Mouse (Mus musculus) skeletal muscle tissue, postnatal 0 days (tissue): ENCODE results near the gene Pax2. TPM values are rescaled to one million over a fixed set of nuclear protein-coding genes. Genes with fewer than 3 reads are reported as not detected.

Experiments
- microRNA-seq, 2 experiments: library from miRNA; unstranded; fragments of <30 nt; microRNA quantifications; one replicate each; pipeline ENCODE4; 2016
- polyA plus RNA-seq: library from polyadenylated mRNA; unstranded; fragments of >200 nt; fragmentation: Nextera tagmentation; extraction: Ambion mirVana; gene quantifications from 2 replicates; pipeline ENCODE4 v1.2.1, GENCODE M21; 2015

The Pax2 gene
- polyA plus RNA-seq: not detected in 2 replicates

GRCm38 (mm10) chr19:44755693-44756420 is at the start of gene Pax2:
Gene Pax2 (plus strand): TSS chr19:44756045.

Small RNA genes lying within 50 kb of the gene (microRNA-seq; reads per million reads assigned to microRNA genes)
- gene Mir6405: 0 reads per million in 2 experiments

Other genes with a start within 250 kb of the Pax2 start
- gene Sec31b, start 210.2 kb upstream of the Pax2 start, polyA plus RNA-seq: 1.4 and 1.5 TPM in 2 replicates
- not detected in 2 replicates for gene Gm20538, start 203.2 kb upstream of the Pax2 start, polyA plus RNA-seq
- gene Ndufb8, start 200.6 kb upstream of the Pax2 start, polyA plus RNA-seq: 936 and 1,033 TPM in 2 replicates
- 41.6 and 54.8 TPM in 2 replicates for gene Hif1an, start 193.2 kb upstream of the Pax2 start, polyA plus RNA-seq
- gene Slf2, start 175.1 kb downstream of the Pax2 start, polyA plus RNA-seq: 20.7 and 24.4 TPM in 2 replicates
- 0.06 and 0.18 TPM in 2 replicates for gene Sema4g, start 233.1 kb downstream of the Pax2 start, polyA plus RNA-seq
- 13.3 and 16.7 TPM in 2 replicates for gene Twnk, start 249.6 kb downstream of the Pax2 start, polyA plus RNA-seq